Mouse (Mus musculus) G1E (cell line): ENCODE data around the gene Ghrhr.

ENCODE experiments used
- CTCF ChIP-seq: IDR thresholded peaks from 2 replicates; pipeline ENCODE4 v1.5.1; 2012; ENCODE audit warnings: low read depth, low read length, inconsistent platforms, mixed read lengths
- GATA1 ChIP-seq: IDR thresholded peaks from 2 replicates; pipeline ENCODE4 v1.6.1; 2012; ENCODE audit warnings: borderline replicate concordance, low read length, inconsistent platforms, mixed read lengths
- GATA2 ChIP-seq: IDR thresholded peaks from 2 replicates; pipeline ENCODE4 v1.6.1; 2012; ENCODE audit warnings: low read depth, low read length, inconsistent platforms, borderline replicate concordance
- POLR2AphosphoS5 ChIP-seq: IDR thresholded peaks from 2 replicates; pipeline ENCODE4 v1.6.1; 2012; ENCODE audit warnings: low read depth, low read length, inconsistent platforms; ENCODE audit not compliant: insufficient replicate concordance
- TAL1 ChIP-seq: conservative IDR thresholded peaks from 2 replicates; pipeline ENCODE4 v1.6.1; 2012; ENCODE audit warnings: low read depth, low read length, inconsistent platforms, mixed read lengths

GRCm38 (mm10) chr6:55338934-55339825 is 36.9 kb upstream of the Ghrhr start:
- no peak for TF ChIP-seq TAL1
- no peak for TF ChIP-seq CTCF
- no peak for TF ChIP-seq GATA1
- no peak for TF ChIP-seq POLR2AphosphoS5
- no peak for TF ChIP-seq GATA2
